Mouse (Mus musculus): ENCODE results near the gene Rpl13a. TPM values are rescaled to one million over a fixed set of nuclear protein-coding genes. Genes with fewer than 3 reads are reported as not detected.
"Not testable (repeated sequence)": the region's sequence is repeated elsewhere in the genome, so short reads cannot be mapped to it uniquely, and the experiment has no call there.

The Rpl13a gene
- total and polyA plus RNA-seq, 2 experiments from 2014 or later = 701 to 1,048 TPM

DNA sequence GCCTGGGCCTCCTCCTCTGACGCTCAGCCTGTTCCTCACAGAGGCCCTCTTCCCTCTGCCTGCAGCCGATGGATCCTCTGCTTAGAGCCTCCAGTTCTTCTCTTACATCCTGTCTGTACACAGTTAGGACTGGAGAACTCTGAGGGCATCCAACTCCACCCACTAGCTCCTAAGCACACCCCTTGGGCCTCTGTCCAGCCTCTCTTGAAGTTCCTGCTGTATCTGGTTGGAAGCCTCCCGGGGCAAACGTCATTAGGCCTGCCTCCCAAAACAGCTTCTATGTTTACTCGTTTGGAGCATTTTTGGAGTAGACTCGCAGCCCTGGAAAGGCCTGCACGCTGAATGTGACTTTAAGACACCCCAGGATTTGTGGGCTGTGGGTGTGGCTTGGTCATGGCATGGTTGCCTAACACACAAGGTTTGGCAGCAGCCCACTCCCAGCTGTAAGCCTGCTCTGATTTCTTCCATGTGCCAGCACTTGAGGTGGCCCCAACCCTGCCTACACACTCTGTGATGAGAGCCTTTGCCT is 24.8 kb downstream of the Rpl13a start, which contains the start of gene Fcgrt:
TSS of gene Fcgrt (minus strand) at position 200 of the 529 bp plus-strand sequence.
- TF ChIP-seq CTCF (IDR thresholded peaks at IDR 0.05) = no peak
- 0 out of 2 replicates have a peak, but pooled peaks have one; percentile 34 for ATAC-seq (ENCODE audit: low FRiP score)
- Histone ChIP-seq H3K4me3 (ENCODE audit: low read depth, low read length) (no peak within 1 kb of the TSS; the same call in 1 of the 2 replicates), H3K9ac (replicated peaks; ENCODE audit: low read length, poor library complexity, severe bottlenecking) (no peak within 1 kb of the TSS), H3K9me3 (ENCODE audit: low read length) (no peaks in the 10 kb centered on the region), H3K4me2 (ENCODE audit: low read depth, low read length, poor library complexity, severe bottlenecking) (peak within 1 kb of the TSS; percentile 22; the same call in 1 of the 2 replicates), H3K27me3 (ENCODE audit: insufficient read depth, low read length) (no peaks in the 10 kb centered on the region), H3K27ac (ENCODE audit: low read depth, low read length) (0 out of 2 replicates have a peak within 1 kb of the TSS, but pooled peaks have one; percentile 38), H3K36me3 (ENCODE audit: insufficient read depth, low read length) (no peaks in the 10 kb centered on the region), H3K4me1 (ENCODE audit: insufficient read depth, low read length) (no peaks in the 10 kb centered on the region)
- 82% methylated on average over 7 of the region's 7 CpGs for WGBS
- DNase-seq (ENCODE audit: low spot score) = peak; percentile 76

DNA sequence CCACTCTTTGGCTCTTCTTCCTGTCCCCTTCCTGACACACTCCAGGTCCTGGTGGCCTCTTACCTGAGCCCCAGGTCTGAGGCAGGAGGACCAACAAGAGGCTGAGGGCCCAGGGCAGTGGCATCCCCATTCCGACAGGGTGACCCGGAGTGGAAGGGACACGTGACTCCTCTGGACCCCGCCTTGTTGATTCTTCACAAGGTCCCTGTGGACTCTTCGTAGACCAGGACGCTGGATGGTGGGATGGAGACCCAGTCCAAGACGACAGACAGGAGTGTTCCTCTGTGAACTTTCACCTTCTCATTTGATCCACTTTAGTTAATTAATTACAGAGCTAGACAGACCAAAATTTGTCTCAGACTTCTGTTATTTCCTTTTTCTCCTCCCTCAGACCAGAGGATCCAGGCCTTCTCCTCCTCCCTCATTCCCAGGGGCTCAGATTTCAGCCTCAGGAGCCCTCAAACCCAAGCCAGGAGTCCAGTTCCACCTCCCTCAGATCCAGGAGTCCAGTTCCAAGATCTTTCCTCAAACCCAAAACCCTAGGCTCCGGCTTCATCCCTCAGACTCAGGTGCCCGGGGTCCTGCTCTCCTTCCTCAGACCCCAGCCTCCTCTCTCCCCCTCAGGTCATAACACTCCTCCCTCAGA is 25.5 kb downstream of the Rpl13a start:
- no peak overlapping the region; the same call in 1 of the 2 replicates for H3K4me3 ChIP-seq (ENCODE audit: low read depth, low read length)
- TF ChIP-seq CTCF (IDR thresholded peaks at IDR 0.05) = no peak
- ATAC-seq (ENCODE audit: low FRiP score) (no peak), DNase-seq (ENCODE audit: low spot score) (no peak)
- 87% methylated on average over 9 of the region's 9 CpGs for WGBS
- no peak overlapping the region for H3K9ac ChIP-seq (replicated peaks; ENCODE audit: low read length, poor library complexity, severe bottlenecking)
- H3K4me1 ChIP-seq (ENCODE audit: insufficient read depth, low read length) = no peaks in the 10 kb centered on the region
- H3K4me2 ChIP-seq (ENCODE audit: low read depth, low read length, poor library complexity, severe bottlenecking) = peak overlapping the region; percentile 22; the same call in 1 of the 2 replicates
- no peaks in the 10 kb centered on the region for H3K36me3 ChIP-seq (ENCODE audit: insufficient read depth, low read length)
- H3K27me3 ChIP-seq (ENCODE audit: insufficient read depth, low read length) = no peaks in the 10 kb centered on the region
- no peaks in the 10 kb centered on the region for H3K9me3 ChIP-seq (ENCODE audit: low read length)
- 0 out of 2 replicates have a peak overlapping the region, but pooled peaks have one; percentile 38 for H3K27ac ChIP-seq (ENCODE audit: low read depth, low read length)

DNA sequence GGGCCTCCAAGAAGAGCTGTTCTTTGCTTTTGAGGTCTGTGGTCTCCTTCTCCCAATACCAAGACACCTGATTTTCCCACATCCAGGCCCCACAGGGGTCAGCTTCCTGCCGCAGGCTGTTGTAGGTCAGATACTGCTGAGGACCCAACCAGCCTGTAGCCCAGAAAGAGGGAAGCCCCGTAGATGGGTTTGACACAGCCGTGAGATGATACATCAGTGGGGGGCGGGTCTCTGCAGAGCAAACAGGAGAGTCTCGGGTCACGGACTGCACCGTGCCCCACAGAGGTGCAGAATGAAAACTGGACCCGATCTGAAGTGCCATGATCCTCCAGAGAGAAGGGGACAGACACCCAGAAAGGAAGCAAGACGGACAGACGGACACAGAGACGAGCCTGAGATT is 26.1 kb downstream of the Rpl13a start:
- TF ChIP-seq CTCF (IDR thresholded peaks at IDR 0.05) = no peak
- H3K4me3 ChIP-seq (ENCODE audit: low read depth, low read length) = no peak overlapping the region
- no peaks in the 10 kb centered on the region for H3K4me1 ChIP-seq (ENCODE audit: insufficient read depth, low read length)
- ATAC-seq (ENCODE audit: low FRiP score) (no peak), DNase-seq (ENCODE audit: low spot score) (no peak)
- no peaks in the 10 kb centered on the region for H3K27me3 ChIP-seq (ENCODE audit: insufficient read depth, low read length)
- H3K9me3 ChIP-seq (ENCODE audit: low read length) = no peaks in the 10 kb centered on the region
- H3K27ac ChIP-seq (ENCODE audit: low read depth, low read length) = no peak overlapping the region
- WGBS = 81% methylated on average over 11 of the region's 11 CpGs
- H3K4me2 ChIP-seq (ENCODE audit: low read depth, low read length, poor library complexity, severe bottlenecking) = peak overlapping the region; percentile 22; the same call in 1 of the 2 replicates
- no peak overlapping the region for H3K9ac ChIP-seq (replicated peaks; ENCODE audit: low read length, poor library complexity, severe bottlenecking)
- H3K36me3 ChIP-seq (ENCODE audit: insufficient read depth, low read length) = no peaks in the 10 kb centered on the region

DNA sequence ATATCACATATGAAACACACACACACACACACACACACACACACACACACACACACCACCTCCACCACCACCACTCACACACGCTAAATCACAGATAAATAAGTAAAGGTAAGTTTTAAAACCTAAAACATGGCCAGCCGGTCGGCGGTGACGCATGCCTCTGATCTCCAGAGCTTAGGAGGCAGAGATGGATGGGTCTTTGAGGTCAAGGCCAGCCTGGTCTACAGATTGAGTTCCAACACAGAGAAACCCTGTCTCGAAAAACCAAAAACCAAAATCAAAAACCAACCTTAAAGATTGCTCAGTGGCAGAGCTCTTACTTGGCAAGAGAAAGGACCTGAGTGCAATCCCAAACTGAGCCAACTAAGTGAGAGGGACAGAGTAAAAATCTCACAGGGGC is 28.5 kb downstream of the Rpl13a start:
- ATAC-seq (ENCODE audit: low FRiP score) = no peak
- TF ChIP-seq CTCF (IDR thresholded peaks at IDR 0.05) = no peak
- Histone ChIP-seq H3K4me2 (ENCODE audit: low read depth, low read length, poor library complexity, severe bottlenecking) (no peak overlapping the region), H3K9me3 (ENCODE audit: low read length) (no peaks in the 10 kb centered on the region), H3K27ac (ENCODE audit: low read depth, low read length) (no peak overlapping the region), H3K4me1 (ENCODE audit: insufficient read depth, low read length) (no peaks in the 10 kb centered on the region), H3K9ac (replicated peaks; ENCODE audit: low read length, poor library complexity, severe bottlenecking) (no peak overlapping the region), H3K36me3 (ENCODE audit: insufficient read depth, low read length) (no peaks in the 10 kb centered on the region), H3K4me3 (ENCODE audit: low read depth, low read length) (no peak overlapping the region), H3K27me3 (ENCODE audit: insufficient read depth, low read length) (no peaks in the 10 kb centered on the region)
- DNase-seq (ENCODE audit: low spot score) = no peak
- 93% methylated on average over 6 of the region's 6 CpGs for WGBS

DNA sequence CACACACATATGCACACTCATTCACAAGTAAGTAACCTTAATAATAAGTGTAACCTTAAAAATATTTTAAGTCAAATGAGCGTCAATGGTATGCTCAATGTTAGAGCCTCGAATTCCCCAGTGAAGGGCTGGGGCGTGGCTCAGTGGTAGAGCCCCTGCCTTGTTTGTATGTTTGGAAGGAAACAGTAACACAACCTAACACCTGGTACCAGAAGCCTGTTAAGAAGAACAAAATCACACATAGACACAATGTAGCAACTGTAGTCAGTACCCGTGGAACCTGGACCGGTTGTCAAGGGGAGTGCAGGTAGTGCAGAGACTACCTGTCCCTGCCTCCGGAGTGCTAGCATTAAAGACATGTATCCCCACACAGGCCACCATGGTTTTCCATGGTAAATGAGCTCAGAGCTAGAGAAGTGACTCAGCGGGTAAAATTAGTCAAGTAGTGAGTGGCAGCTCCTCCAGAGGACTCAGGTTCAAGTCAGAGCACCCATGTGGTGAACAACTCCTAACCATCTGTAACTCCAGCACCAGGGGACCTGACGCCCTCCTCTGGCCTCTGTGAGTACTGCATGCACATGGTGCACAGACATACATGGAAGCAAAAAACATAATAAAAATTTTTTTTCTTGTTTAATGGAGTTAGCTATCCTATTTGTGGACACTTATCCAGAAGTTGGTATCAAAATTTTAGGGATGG is 29.9 kb downstream of the Rpl13a start:
- no peak overlapping the region for H3K9ac ChIP-seq (replicated peaks; ENCODE audit: low read length, poor library complexity, severe bottlenecking)
- ATAC-seq (ENCODE audit: low FRiP score) = no peak
- no peaks in the 10 kb centered on the region for H3K9me3 ChIP-seq (ENCODE audit: low read length)
- H3K4me2 ChIP-seq (ENCODE audit: low read depth, low read length, poor library complexity, severe bottlenecking) = no peak overlapping the region
- H3K27ac ChIP-seq (ENCODE audit: low read depth, low read length) = no peak overlapping the region
- H3K4me1 ChIP-seq (ENCODE audit: insufficient read depth, low read length) = no peaks in the 10 kb centered on the region
- no peaks in the 10 kb centered on the region for H3K27me3 ChIP-seq (ENCODE audit: insufficient read depth, low read length)
- no peaks in the 10 kb centered on the region for H3K36me3 ChIP-seq (ENCODE audit: insufficient read depth, low read length)
- H3K4me3 ChIP-seq (ENCODE audit: low read depth, low read length) = no peak overlapping the region
- WGBS = 90% methylated on average over 8 of the region's 8 CpGs
- DNase-seq (ENCODE audit: low spot score) = no peak
- TF ChIP-seq CTCF (IDR thresholded peaks at IDR 0.05) = peak; percentile 45

DNA sequence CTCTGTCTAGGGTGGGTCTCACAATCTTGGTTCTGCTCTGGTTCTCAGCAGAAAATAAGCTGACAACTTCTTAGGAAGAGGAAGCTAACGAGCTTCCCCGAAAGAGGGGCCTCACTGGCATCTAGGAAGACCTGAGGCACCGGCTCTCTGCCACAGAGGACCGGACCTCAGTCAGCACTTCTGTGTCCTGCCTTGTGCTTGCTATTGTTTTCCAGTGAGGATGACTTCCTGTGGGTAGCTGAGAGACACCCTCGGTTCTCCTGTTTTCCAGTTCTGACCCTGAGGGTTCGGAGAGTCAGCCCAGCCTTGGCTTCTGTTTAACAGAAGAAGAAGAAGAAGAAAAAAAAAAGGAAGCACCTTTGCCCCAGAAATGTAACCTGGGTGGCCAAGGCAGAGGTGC is 31.1 kb downstream of the Rpl13a start:
- no peak for TF ChIP-seq CTCF (IDR thresholded peaks at IDR 0.05)
- no peak overlapping the region for H3K9ac ChIP-seq (replicated peaks; ENCODE audit: low read length, poor library complexity, severe bottlenecking)
- no peaks in the 10 kb centered on the region for H3K4me1 ChIP-seq (ENCODE audit: insufficient read depth, low read length)
- ATAC-seq (ENCODE audit: low FRiP score) = no peak
- no peaks in the 10 kb centered on the region for H3K9me3 ChIP-seq (ENCODE audit: low read length)
- H3K27ac ChIP-seq (ENCODE audit: low read depth, low read length) = no peak overlapping the region
- no peak for DNase-seq (ENCODE audit: low spot score)
- H3K36me3 ChIP-seq (ENCODE audit: insufficient read depth, low read length) = no peaks in the 10 kb centered on the region
- no peaks in the 10 kb centered on the region for H3K27me3 ChIP-seq (ENCODE audit: insufficient read depth, low read length)
- 77% methylated on average over 6 of the region's 6 CpGs for WGBS
- H3K4me3 ChIP-seq (ENCODE audit: low read depth, low read length) = no peak overlapping the region
- no peak overlapping the region for H3K4me2 ChIP-seq (ENCODE audit: low read depth, low read length, poor library complexity, severe bottlenecking)

DNA sequence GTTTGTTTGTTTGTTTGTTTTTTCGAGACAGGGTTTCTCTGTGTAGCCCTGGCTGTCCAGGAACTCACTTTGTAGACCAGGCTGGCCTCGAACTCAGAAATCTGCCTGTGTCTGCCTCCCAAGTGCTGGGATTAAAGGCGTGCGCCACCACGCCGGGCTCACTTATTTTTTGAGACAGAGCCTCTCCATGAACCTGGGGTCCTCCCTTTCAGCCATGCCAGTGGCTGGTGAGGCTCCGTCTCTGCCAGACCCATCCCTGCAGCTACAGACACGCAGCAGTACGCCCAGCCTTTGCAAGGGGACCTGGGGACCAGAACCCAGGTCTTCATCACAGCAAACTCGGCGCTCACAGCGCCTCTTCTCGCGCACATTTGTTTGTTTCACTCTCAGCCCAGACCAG is 32.6 kb downstream of the Rpl13a start:
- H3K36me3 ChIP-seq (ENCODE audit: insufficient read depth, low read length); H3K4me1 ChIP-seq (ENCODE audit: insufficient read depth, low read length); H3K27me3 ChIP-seq (ENCODE audit: insufficient read depth, low read length); H3K9me3 ChIP-seq (ENCODE audit: low read length); H3K4me2 ChIP-seq (ENCODE audit: low read depth, low read length, poor library complexity, severe bottlenecking); H3K4me3 ChIP-seq (ENCODE audit: low read depth, low read length); ATAC-seq (ENCODE audit: low FRiP score); H3K9ac ChIP-seq (replicated peaks; ENCODE audit: low read length, poor library complexity, severe bottlenecking); H3K27ac ChIP-seq (ENCODE audit: low read depth, low read length); DNase-seq (ENCODE audit: low spot score): not testable (repeated sequence)
- 89% methylated on average over 14 of the region's 14 CpGs for WGBS

All from midbrain, postnatal 0 days (tissue).